19 mouse cellular contexts compared by ENCODE assay signal in genomic region chr13:98791693-98792092, GRCm38 (mm10).
"Had no signal": no experiment of that assay in that cellular context is flagged by ENCODE, and none has a peak within 500 bp of the region (broad histone marks: within the 10 kb centered on the region; RNA-seq: fewer than 3 reads in every experiment).

No protein-coding gene starts in this region.

- H3K9ac ChIP-seq: lung, embryonic 14.5 days; midbrain, embryonic 12.5 days; neural tube, embryonic 13.5 days; neural tube, embryonic 15.5 days had no signal

- ATAC-seq: midbrain, embryonic 16.5 days had no signal

- H3K4me3 ChIP-seq: midbrain, embryonic 10.5 days; midbrain, embryonic 12.5 days; myocyte; neural tube, embryonic 13.5 days; neural tube, embryonic 15.5 days had no signal

- H3K4me1 ChIP-seq: midbrain, embryonic 10.5 days; midbrain, embryonic 12.5 days; neural tube, embryonic 13.5 days; neural tube, embryonic 15.5 days had no signal

- DNase-seq: lung, adult 18-20 months; lung, embryonic 14.5 days; lung, postnatal 10 days; lung, postnatal 4 days; midbrain, embryonic 14.5 days; retina, postnatal 1 day; right cerebral cortex, adult 18-20 months; right cerebral cortex, postnatal 25 days; right cerebral cortex, postnatal 4 days; spleen, adult 18-20 months; thymus, adult 2 months; thymus, postnatal 25 days; thymus, postnatal 4 days had no signal

- H3K27ac ChIP-seq: midbrain, embryonic 10.5 days; midbrain, embryonic 12.5 days; neural tube, embryonic 13.5 days; neural tube, embryonic 15.5 days had no signal

- H3K27me3 ChIP-seq: midbrain, embryonic 12.5 days; neural tube, embryonic 13.5 days; neural tube, embryonic 15.5 days had no signal
